Comparison of ENCODE assay signal across 8 mouse cellular contexts in genomic region chr1:132388813-132389803, GRCm38 (mm10). TPM values are rescaled to one million over a fixed set of nuclear protein-coding genes. Genes with fewer than 3 reads are reported as not detected.
DNase-seq lines count a peak whose midpoint lies in the region; ATAC-seq lines count a peak whose summit lies in the region.

No protein-coding gene starts in this region.

- H3K9ac ChIP-seq in heart, embryonic 12.5 days = peak overlapping the region; percentile 53; the same call in 1 of the 2 replicates
- H3K9ac ChIP-seq in liver, embryonic 13.5 days = peak overlapping the region; percentile 89
- no peak overlapping the region for H3K9ac ChIP-seq in stomach, embryonic 14.5 days (replicated peaks; ENCODE audit: low read depth, low read length)

- peak overlapping the region; percentile 96 for H3K27ac ChIP-seq in brown adipose tissue, adult 24 weeks (replicated peaks; ENCODE audit: low read depth, low read length)
- peak overlapping the region; percentile 78 for H3K27ac ChIP-seq in heart, embryonic 12.5 days (ENCODE audit: poor library complexity, severe bottlenecking)
- peak overlapping the region; percentile 97 for H3K27ac ChIP-seq in liver, embryonic 13.5 days
- no peak overlapping the region for H3K27ac ChIP-seq in stomach, embryonic 14.5 days (ENCODE audit: low read length)

- DNase-seq in embryo, embryonic 10.5 days (ENCODE audit: low spot score) = peak; percentile 53
- no peak for DNase-seq in embryo, embryonic 11 days
- DNase-seq in liver, embryonic 13.5 days = no peak
- no peak for DNase-seq in right cerebral cortex, postnatal 14 days
- no peak for DNase-seq in ovary, adult 18-20 months (ENCODE audit: low spot score)

- H3K4me1 ChIP-seq in brown adipose tissue, adult 24 weeks (ENCODE audit: control insufficient read depth, insufficient read depth, insufficient read length, low read length) = peaks cover 12% of the 10 kb centered on the region
- H3K4me1 ChIP-seq in heart, embryonic 12.5 days (replicated peaks) = peaks cover 58% of the 10 kb centered on the region
- H3K4me1 ChIP-seq in liver, embryonic 13.5 days (replicated peaks) = peaks cover 63% of the 10 kb centered on the region
- H3K4me1 ChIP-seq in stomach, embryonic 14.5 days (ENCODE audit: control insufficient read depth, insufficient read depth, low read length) = peaks cover 31% of the 10 kb centered on the region

- 39% methylated on average over 8 of the region's 8 CpGs for WGBS in heart, embryonic 12.5 days
- 36% methylated on average over 8 of the region's 8 CpGs for WGBS in liver, embryonic 13.5 days (ENCODE audit: insufficient replicate concordance)
- WGBS in stomach, embryonic 14.5 days = 47% methylated on average over 8 of the region's 8 CpGs

- H3K4me3 ChIP-seq in brown adipose tissue, adult 24 weeks (ENCODE audit: insufficient read depth, low read depth, low read length) = peak overlapping the region; percentile 83
- H3K4me3 ChIP-seq in heart, embryonic 12.5 days = peak overlapping the region; percentile 90
- peak overlapping the region; percentile 78 for H3K4me3 ChIP-seq in liver, embryonic 13.5 days (replicated peaks)
- peak overlapping the region; percentile 63 for H3K4me3 ChIP-seq in stomach, embryonic 14.5 days (ENCODE audit: low read depth, low read length)

- peak overlapping the region; percentile 99 for H3K4me2 ChIP-seq in heart, embryonic 12.5 days
- peak overlapping the region; percentile 96 for H3K4me2 ChIP-seq in liver, embryonic 13.5 days
- peak overlapping the region; percentile 89 for H3K4me2 ChIP-seq in stomach, embryonic 14.5 days (replicated peaks; ENCODE audit: low read depth, low read length)

- no peaks in the 10 kb centered on the region for H3K27me3 ChIP-seq in heart, embryonic 12.5 days (replicated peaks)
- peaks cover 17% of the 10 kb centered on the region for H3K27me3 ChIP-seq in liver, embryonic 13.5 days
- H3K27me3 ChIP-seq in stomach, embryonic 14.5 days (ENCODE audit: control insufficient read depth, insufficient read depth, low read length) = no peaks in the 10 kb centered on the region

- H3K36me3 ChIP-seq in heart, embryonic 12.5 days = no peaks in the 10 kb centered on the region
- peaks cover 19% of the 10 kb centered on the region for H3K36me3 ChIP-seq in liver, embryonic 13.5 days
- no peaks in the 10 kb centered on the region for H3K36me3 ChIP-seq in stomach, embryonic 14.5 days (ENCODE audit: control insufficient read depth, insufficient read depth, low read length)

- ATAC-seq in heart, embryonic 12.5 days (ENCODE audit: insufficient number of reproducible peaks, low FRiP score) = peak; percentile 74
- ATAC-seq in liver, embryonic 13.5 days (ENCODE audit: low read depth) = peak; percentile 56
- ATAC-seq in stomach, embryonic 14.5 days (ENCODE audit: insufficient number of reproducible peaks, insufficient read depth, low FRiP score, low read depth) = no peak

- no peaks in the 10 kb centered on the region for H3K9me3 ChIP-seq in heart, embryonic 12.5 days (replicated peaks)
- no peaks in the 10 kb centered on the region for H3K9me3 ChIP-seq in liver, embryonic 13.5 days (replicated peaks)
- H3K9me3 ChIP-seq in stomach, embryonic 14.5 days (ENCODE audit: control insufficient read depth, low read depth, low read length) = no peaks in the 10 kb centered on the region

RNA-seq across cellular contexts. Expression of gene Tmcc2, which starts 2.0 kb away (rescaled TPM):
- polyA plus RNA-seq in brown adipose tissue, adult 24 weeks (2012; ENCODE audit: insufficient read depth, insufficient read length, missing spikeins) = 2.1 and 2.5 TPM in 2 replicates
- polyA plus RNA-seq in heart, embryonic 12.5 days (2016; fragmentation: Nextera tagmentation; extraction: Ambion mirVana) = 51.1 and 52.9 TPM in 2 replicates
- 456 and 511 TPM in 2 replicates for polyA plus RNA-seq in liver, embryonic 13.5 days (2015; fragmentation: Nextera tagmentation; extraction: Ambion mirVana)
- 7.1 and 7.2 TPM in 2 replicates for polyA plus RNA-seq in stomach, embryonic 14.5 days (2014; fragmentation: Nextera tagmentation; extraction: Ambion mirVana)

RNA-seq across cellular contexts. Expression of gene Dstyk, which starts 28.2 kb away (rescaled TPM):
- polyA plus RNA-seq in brown adipose tissue, adult 24 weeks (2012; ENCODE audit: insufficient read depth, insufficient read length, missing spikeins) = 5.3 and 7.7 TPM in 2 replicates
- polyA plus RNA-seq in heart, embryonic 12.5 days (2016; fragmentation: Nextera tagmentation; extraction: Ambion mirVana) = 13.6 and 14.2 TPM in 2 replicates
- 3.7 and 3.8 TPM in 2 replicates for polyA plus RNA-seq in liver, embryonic 13.5 days (2015; fragmentation: Nextera tagmentation; extraction: Ambion mirVana)
- polyA plus RNA-seq in stomach, embryonic 14.5 days (2014; fragmentation: Nextera tagmentation; extraction: Ambion mirVana) = 17.3 and 20.9 TPM in 2 replicates
